Mouse (Mus musculus): Measurements from ENCODE around the gene Olfr324. TPM values are rescaled to one million over a fixed set of nuclear protein-coding genes. Genes with fewer than 3 reads are reported as not detected.

Olfr324 gene
- total and polyA plus RNA-seq, 3 experiments: not detected

DNA sequence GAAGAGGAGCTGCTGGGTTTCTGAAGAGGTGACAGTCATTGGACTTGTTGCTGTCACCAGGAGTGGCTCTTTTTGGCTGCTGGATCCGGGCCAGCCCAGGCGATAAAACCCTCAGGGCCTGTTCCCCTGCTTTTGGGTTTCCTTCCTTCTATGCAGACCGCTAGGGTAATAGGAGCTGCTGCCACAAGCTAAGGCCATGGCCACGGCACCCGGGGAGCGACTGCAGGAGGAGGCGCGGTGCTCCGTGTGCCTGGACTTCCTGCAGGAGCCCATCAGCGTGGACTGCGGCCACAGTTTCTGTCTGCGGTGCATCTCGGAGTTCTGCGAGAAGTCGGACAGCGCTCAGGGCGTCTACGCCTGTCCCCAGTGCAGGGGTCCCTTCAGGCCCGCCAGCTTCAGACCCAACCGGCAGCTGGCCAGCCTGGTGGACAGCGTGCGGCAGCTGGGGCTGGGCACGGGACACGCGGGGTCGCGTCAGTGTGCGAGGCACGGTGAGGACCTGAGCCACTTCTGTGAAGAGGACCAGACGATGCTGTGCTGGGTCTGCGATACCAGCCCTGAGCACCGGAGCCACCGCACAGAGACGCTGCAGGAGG, 45.5 kb downstream of the Olfr324 start, which contains the start of gene Trim58 (continued):
- TF ChIP-seq MAX (IDR thresholded peaks at IDR 0.05; ENCODE audit: low read length) (peak; percentile 56; the same call in 1 of the 2 replicates), ELF1 (IDR thresholded peaks at IDR 0.05; ENCODE audit: low read depth, low read length) (no peak), MEF2A (IDR thresholded peaks at IDR 0.05; ENCODE audit: extremely low read depth, insufficient replicate concordance, low read depth, low read length, poor library complexity, severe bottlenecking) (no peak), RAD21 (IDR thresholded peaks at IDR 0.05; ENCODE audit: low read depth, low read length) (no peak), UBTF (IDR thresholded peaks at IDR 0.05; ENCODE audit: borderline replicate concordance, insufficient read depth, low read depth, low read length) (no peak), HCFC1 (IDR thresholded peaks at IDR 0.05; ENCODE audit: low read depth, low read length) (peak; percentile 42; the same call in 1 of the 2 replicates), MAZ (IDR thresholded peaks at IDR 0.05; ENCODE audit: low read depth, low read length) (no peak), BHLHE40 (IDR thresholded peaks at IDR 0.05; ENCODE audit: borderline replicate concordance, low read depth, low read length) (no peak), CHD2 (IDR thresholded peaks at IDR 0.05; ENCODE audit: low read length) (no peak), GABPA (IDR thresholded peaks at IDR 0.05; ENCODE audit: low read depth, low read length) (no peak), ETS1 (IDR thresholded peaks at IDR 0.05; ENCODE audit: low read depth, low read length) (peak; percentile 68; the same call in 1 of the 2 replicates), POLR2AphosphoS2 (IDR thresholded peaks at IDR 0.05; ENCODE audit: low read length) (no peak), MYC (IDR thresholded peaks at IDR 0.05; ENCODE audit: low read depth, low read length) (no peak), KAT2A (conservative IDR thresholded peaks at IDR 0.05; ENCODE audit: low read depth, low read length) (no peak), TBP (IDR thresholded peaks at IDR 0.05; ENCODE audit: low read depth, low read length) (peak; percentile 77), JUND (IDR thresholded peaks at IDR 0.05; ENCODE audit: low read depth, low read length) (no peak), MAFK (IDR thresholded peaks at IDR 0.05; ENCODE audit: borderline replicate concordance, low read depth, low read length) (no peak), MXI1 (IDR thresholded peaks at IDR 0.05; ENCODE audit: low read depth, low read length) (no peak; the same call in 1 of the 2 replicates), ZKSCAN1 (IDR thresholded peaks at IDR 0.05; ENCODE audit: low read depth, low read length) (no peak), RCOR1 (IDR thresholded peaks at IDR 0.05; ENCODE audit: low read depth, low read length) (0 out of 2 replicates have a peak, but pooled peaks have one; percentile 40), ZNF384 (IDR thresholded peaks at IDR 0.05; ENCODE audit: low read depth, low read length) (peak; percentile 77), ZC3H11A (IDR thresholded peaks at IDR 0.05; ENCODE audit: low read depth, low read length) (no peak), SMC3 (IDR thresholded peaks at IDR 0.05; ENCODE audit: low read depth, low read length) (no peak)

DNA sequence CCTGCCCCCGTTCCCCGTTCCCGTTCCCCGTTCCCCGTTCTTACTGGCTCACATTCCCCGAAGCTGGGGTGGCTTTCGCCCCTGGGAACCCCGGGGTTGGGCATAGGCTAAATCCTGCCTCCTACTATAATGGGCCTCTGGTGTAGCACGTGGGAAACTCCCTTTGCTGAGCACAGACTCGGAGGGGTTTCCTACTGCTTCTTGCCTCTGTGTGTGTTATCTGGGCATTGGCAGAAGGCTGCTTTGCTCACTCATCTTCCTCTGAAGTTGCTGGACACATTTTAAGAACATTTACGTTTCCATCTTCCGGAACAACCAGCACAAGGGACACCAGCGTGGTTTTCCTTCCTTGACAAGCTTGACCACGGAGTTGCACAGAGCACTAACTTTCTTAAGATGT, 46.1 kb downstream of the Olfr324 start:
- H3K4me3 ChIP-seq (ENCODE audit: control insufficient read depth in 1 of 2, insufficient read depth in 1 of 2, low read depth in 2 of 2, low read length in 2 of 2): peak overlapping the region; percentile 45 to 52
- H3K27ac ChIP-seq (ENCODE audit: control insufficient read depth, low read depth, low read length): peak overlapping the region; percentile 73
- peaks cover 0 to 23% of the 10 kb centered on the region in 2 experiments; a peak in 2 of 4 replicates for H3K36me3 ChIP-seq (ENCODE audit: control insufficient read depth in 1 of 2, insufficient read depth in 2 of 2, low read length in 2 of 2)
- TF ChIP-seq ETS1 (IDR thresholded peaks at IDR 0.05; ENCODE audit: low read depth, low read length) (peak; percentile 43; the same call in 1 of the 2 replicates), CHD2 (IDR thresholded peaks at IDR 0.05; ENCODE audit: low read length) (no peak), TCF12 (IDR thresholded peaks at IDR 0.05; ENCODE audit: low read depth, low read length) (0 out of 2 replicates have a peak, but pooled peaks have one; percentile 25), USF1 (IDR thresholded peaks at IDR 0.05; ENCODE audit: low read depth, low read length) (peak; percentile 43), MAX (IDR thresholded peaks at IDR 0.05; ENCODE audit: low read length) (peak; percentile 92), ELF1 (IDR thresholded peaks at IDR 0.05; ENCODE audit: low read depth, low read length) (no peak), EP300 (IDR thresholded peaks at IDR 0.05; ENCODE audit: low read depth in 1 of 2, low read length in 2 of 2) (peak in 1 of 2 experiments; percentile 31; a peak in 2 of 4 replicates), BHLHE40 (IDR thresholded peaks at IDR 0.05; ENCODE audit: borderline replicate concordance, low read depth, low read length) (peak; percentile 65; the same call in 1 of the 2 replicates), MYB (IDR thresholded peaks at IDR 0.05; ENCODE audit: low read depth, low read length) (no peak), NELFE (IDR thresholded peaks at IDR 0.05; ENCODE audit: low read depth, low read length) (0 out of 2 replicates have a peak, but pooled peaks have one; percentile 41), MYC (IDR thresholded peaks at IDR 0.05; ENCODE audit: low read depth, low read length) (peak; percentile 95), GATA1 (IDR thresholded peaks at IDR 0.05; ENCODE audit: low read depth, low read length) (peak; percentile 64), POLR2A (IDR thresholded peaks at IDR 0.05; ENCODE audit: control insufficient read depth in 1 of 2, insufficient read depth in 1 of 2, low read depth in 1 of 2, low read length in 2 of 2, poor library complexity in 1 of 2) (peak in 1 of 2 experiments; percentile 62; a peak in 2 of 4 replicates), SIN3A (IDR thresholded peaks at IDR 0.05; ENCODE audit: low read length) (peak; percentile 73), TBP (IDR thresholded peaks at IDR 0.05; ENCODE audit: low read depth, low read length) (0 out of 2 replicates have a peak, but pooled peaks have one; percentile 52), MXI1 (IDR thresholded peaks at IDR 0.05; ENCODE audit: low read depth, low read length) (peak; percentile 94), TAL1 (IDR thresholded peaks at IDR 0.05; ENCODE audit: low read length) (peak; percentile 57; the same call in 1 of the 2 replicates), ZMIZ1 (IDR thresholded peaks at IDR 0.05; ENCODE audit: low read depth, low read length) (no peak)
- peak; percentile 88 for DNase-seq (ENCODE audit: low read depth, low spot score)
- no peaks in the 10 kb centered on the region for H3K27me3 ChIP-seq (ENCODE audit: control insufficient read depth in 1 of 2, insufficient read depth in 2 of 2, low read length in 2 of 2)
- H3K9me3 ChIP-seq (replicated peaks; ENCODE audit: insufficient read depth, low read length): no peaks in the 10 kb centered on the region
- peak overlapping the region; percentile 46 for H3K9ac ChIP-seq (ENCODE audit: control insufficient read depth, low read depth, low read length, poor library complexity, severe bottlenecking)
- H3K79me2 ChIP-seq (ENCODE audit: control insufficient read depth, insufficient read depth, low read length, poor library complexity): no peaks in the 10 kb centered on the region; the same call in 1 of the 2 replicates
- H3K4me1 ChIP-seq (ENCODE audit: control insufficient read depth in 1 of 2, insufficient read depth in 2 of 2, low read length in 2 of 2): peaks cover 7 to 28% of the 10 kb centered on the region in 2 experiments

All from MEL (cell line).